Mouse (Mus musculus) midbrain, embryonic 14.5 days (tissue): ENCODE data around the gene Sart3. TPM values are rescaled to one million over a fixed set of nuclear protein-coding genes. Genes with fewer than 3 reads are reported as not detected.

Source experiments
- ATAC-seq: fragments of 200-750 bp; cut with Nextera tagmentation; 2 replicates; pipeline ENCODE4 v1.8.0; 2017; ENCODE audit warnings: moderate number of reproducible peaks, moderate library complexity; ENCODE audit not compliant: low FRiP score, low TSS enrichment
- DNase-seq: peaks from one replicate; pipeline ENCODE4 v3.0.0-alpha.2; 2015
- H3K27ac ChIP-seq: fragments of 300-500 bp; sonication (generic); replicated peaks from 2 replicates; pipeline ENCODE4 v1.5.1; 2014; ENCODE audit warnings: mild to moderate bottlenecking, low read depth, low read length, moderate library complexity
- H3K27me3 ChIP-seq: fragments of 300-500 bp; sonication (generic); 2 replicates; pipeline ENCODE4 v1.6.1; 2014; ENCODE audit warnings: low read length, control low read depth, mixed read lengths; ENCODE audit not compliant: control insufficient read depth, insufficient read depth
- H3K36me3 ChIP-seq: fragments of 300-500 bp; sonication (generic); 2 replicates; pipeline ENCODE4 v1.6.1; 2014; ENCODE audit warnings: low read length, control low read depth; ENCODE audit not compliant: control insufficient read depth, insufficient read depth
- H3K4me1 ChIP-seq: fragments of 300-500 bp; sonication (generic); 2 replicates; pipeline ENCODE4 v1.6.1; 2014; ENCODE audit warnings: mild to moderate bottlenecking, antibody characterized with exemption, low read length, control low read depth; ENCODE audit not compliant: control insufficient read depth, insufficient read depth
- H3K4me2 ChIP-seq: fragments of 300-500 bp; sonication (generic); 2 replicates; pipeline ENCODE4 v1.6.1; 2014; ENCODE audit warnings: mild to moderate bottlenecking, low read length, moderate library complexity
- H3K4me3 ChIP-seq: fragments of 300-500 bp; sonication (generic); replicated peaks from 2 replicates; pipeline ENCODE4 v1.5.1; 2014; ENCODE audit warnings: low read depth, low read length
- H3K9ac ChIP-seq: fragments of 300-500 bp; sonication (generic); replicated peaks from 2 replicates; pipeline ENCODE4 v1.6.1; 2014; ENCODE audit warnings: mild to moderate bottlenecking, low read length, moderate library complexity
- H3K9me3 ChIP-seq: fragments of 300-500 bp; sonication (generic); 2 replicates; pipeline ENCODE4 v1.6.1; 2016; ENCODE audit warnings: low read length, control low read depth, mixed read lengths; ENCODE audit not compliant: control insufficient read depth
- WGBS: fragments of 180-500 bp; shearing (Covaris S2); extraction: QIAGEN DNeasy Blood & Tissue Kit; methylation state at CpG from one replicate; pipeline ENCODE4 v1.1.7; 2014; 5-methylcytosine and 5-hydroxymethylcytosine counted together
- polyA plus RNA-seq: library from polyadenylated mRNA; unstranded; fragments of >200 nt; fragmentation: Nextera tagmentation; extraction: Ambion mirVana; gene quantifications from 2 replicates; pipeline ENCODE4 v1.2.1, GENCODE M21; 2014

Sart3 gene
- polyA plus RNA-seq, 1 experiment from 2014 or later: 40.1 TPM

- Histone ChIP-seq H3K27ac (no peak overlapping the region), H3K4me2 (no peak overlapping the region), H3K4me3 (no peak overlapping the region), H3K36me3 (no peaks in the 10 kb centered on the region), H3K9ac (no peak overlapping the region), H3K4me1 (peaks cover 16% of the 10 kb centered on the region), H3K27me3 (no peaks in the 10 kb centered on the region), H3K9me3 (no peaks in the 10 kb centered on the region)
- 68% methylated on average over 12 of the region's 12 CpGs for WGBS
- DNase-seq (no peak), ATAC-seq (no peak)
Observed at GRCm38 (mm10) chr5:113727238-113727637, 45.1 kb downstream of the Sart3 start.

- no peak overlapping the region for H3K4me2 ChIP-seq
- H3K9me3 ChIP-seq: no peaks in the 10 kb centered on the region
- DNase-seq (no peak), ATAC-seq (no peak)
- 79% methylated on average over 6 of the region's 6 CpGs for WGBS
- no peak overlapping the region for H3K4me3 ChIP-seq
- H3K36me3 ChIP-seq: no peaks in the 10 kb centered on the region
- no peaks in the 10 kb centered on the region for H3K27me3 ChIP-seq
- no peak overlapping the region for H3K9ac ChIP-seq
- H3K4me1 ChIP-seq: peaks cover 16% of the 10 kb centered on the region
- H3K27ac ChIP-seq: no peak overlapping the region
Observed at GRCm38 (mm10) chr5:113726618-113727017, 45.7 kb downstream of the Sart3 start.

GRCm38 (mm10) chr5:113725417-113725816 lies 46.9 kb downstream of the Sart3 start:
- Histone ChIP-seq H3K9me3 (no peaks in the 10 kb centered on the region), H3K27ac (no peak overlapping the region), H3K36me3 (no peaks in the 10 kb centered on the region), H3K4me1 (peaks cover 8% of the 10 kb centered on the region), H3K4me2 (no peak overlapping the region), H3K9ac (no peak overlapping the region), H3K27me3 (no peaks in the 10 kb centered on the region), H3K4me3 (no peak overlapping the region)
- 57% methylated on average over 12 of the region's 12 CpGs for WGBS
- ATAC-seq (no peak), DNase-seq (no peak)

GRCm38 (mm10) chr5:113724446-113724845 lies 47.9 kb downstream of the Sart3 start, which contains the start of gene 1700069L16Rik:
Gene 1700069L16Rik (minus strand): TSS chr5:113724772.
- 0 out of 2 replicates have a peak, but pooled peaks have one; percentile 20 for ATAC-seq

GRCm38 (mm10) chr5:113723567-113724237 lies 48.6 kb downstream of the Sart3 start:
- H3K4me1 ChIP-seq: peaks cover 14% of the 10 kb centered on the region
- 41% methylated on average over 8 of the region's 8 CpGs for WGBS
- ATAC-seq (no peak), DNase-seq (no peak)
- no peaks in the 10 kb centered on the region for H3K9me3 ChIP-seq
- H3K36me3 ChIP-seq: no peaks in the 10 kb centered on the region
- H3K4me2 ChIP-seq: no peak overlapping the region
- H3K27ac ChIP-seq: no peak overlapping the region
- H3K9ac ChIP-seq: no peak overlapping the region
- no peaks in the 10 kb centered on the region for H3K27me3 ChIP-seq
- no peak overlapping the region for H3K4me3 ChIP-seq

More at GRCm38 (mm10) chr5:113724446-113724845, 47.9 kb downstream of the Sart3 start, which contains the start of gene 1700069L16Rik:
- Histone ChIP-seq H3K4me3 (no peak within 1 kb of the TSS), H3K9me3 (no peaks in the 10 kb centered on the region), H3K4me1 (peaks cover 8% of the 10 kb centered on the region), H3K27ac (no peak within 1 kb of the TSS), H3K4me2 (no peak within 1 kb of the TSS), H3K27me3 (no peaks in the 10 kb centered on the region), H3K9ac (no peak within 1 kb of the TSS), H3K36me3 (no peaks in the 10 kb centered on the region)
- DNase-seq: peak; percentile 95
- WGBS: 5% methylated on average over 15 of the region's 15 CpGs

GRCm38 (mm10) chr5:113722224-113723013 lies 49.9 kb downstream of the Sart3 start:
- H3K27me3 ChIP-seq: no peaks in the 10 kb centered on the region
- H3K36me3 ChIP-seq: no peaks in the 10 kb centered on the region
- ATAC-seq (no peak), DNase-seq (no peak)
- H3K4me2 ChIP-seq: no peak overlapping the region
- H3K9me3 ChIP-seq: no peaks in the 10 kb centered on the region
- WGBS: 87% methylated on average over 10 of the region's 10 CpGs
- H3K9ac ChIP-seq: no peak overlapping the region
- H3K27ac ChIP-seq: no peak overlapping the region
- no peak overlapping the region for H3K4me3 ChIP-seq
- H3K4me1 ChIP-seq: peaks cover 20% of the 10 kb centered on the region

- H3K4me1 ChIP-seq: peaks cover 38% of the 10 kb centered on the region
- no peak for ATAC-seq
- 81% methylated on average over 8 of the region's 8 CpGs for WGBS
- H3K27me3 ChIP-seq: no peaks in the 10 kb centered on the region
- no peaks in the 10 kb centered on the region for H3K36me3 ChIP-seq
- H3K4me2 ChIP-seq: no peak overlapping the region
- H3K4me3 ChIP-seq: no peak overlapping the region
- H3K27ac ChIP-seq: peak overlapping the region; percentile 52; the same call in 1 of the 2 replicates
- no peak overlapping the region for H3K9ac ChIP-seq
- no peaks in the 10 kb centered on the region for H3K9me3 ChIP-seq
- DNase-seq: no peak
Observed at GRCm38 (mm10) chr5:113719221-113719661, 53.1 kb downstream of the Sart3 start.

GRCm38 (mm10) chr5:113716581-113717388 lies 55.5 kb downstream of the Sart3 start:
- H3K27me3 ChIP-seq: no peaks in the 10 kb centered on the region
- DNase-seq: peak; percentile 89
- peak overlapping the region; percentile 22 for H3K4me2 ChIP-seq
- H3K9me3 ChIP-seq: no peaks in the 10 kb centered on the region
- peak overlapping the region; percentile 91 for H3K27ac ChIP-seq
- peaks cover 33% of the 10 kb centered on the region for H3K4me1 ChIP-seq
- H3K9ac ChIP-seq: no peak overlapping the region
- H3K4me3 ChIP-seq: no peak overlapping the region
- 4% methylated on average over 12 of the region's 12 CpGs for WGBS
- H3K36me3 ChIP-seq: no peaks in the 10 kb centered on the region
- peak; percentile 82 for ATAC-seq
